Mouse (Mus musculus) C2C12 (cell line): ENCODE measurements around the gene Ly86. TPM values are rescaled to one million over a fixed set of nuclear protein-coding genes. Genes with fewer than 3 reads are reported as not detected.
A peak's percentile ranks its signal among the peaks of the same experiment; 100 is the strongest.

ENCODE experiments used
- H3K27me3 ChIP-seq: one replicate; pipeline ENCODE4 v1.6.1; 2011; ENCODE audit not compliant: control insufficient read depth, insufficient read depth, insufficient read length
- H3K36me3 ChIP-seq: one replicate; pipeline ENCODE4 v1.6.1; 2011; ENCODE audit not compliant: control insufficient read depth, insufficient read depth
- H3K4me3 ChIP-seq: one replicate; pipeline ENCODE4 v1.5.1; 2011; ENCODE audit warnings: mild to moderate bottlenecking, control low read depth; ENCODE audit not compliant: poor library complexity, insufficient read depth, severe bottlenecking
- H3K79me2 ChIP-seq: one replicate; pipeline ENCODE4 v1.6.1; 2011; ENCODE audit not compliant: control insufficient read depth, insufficient read depth
- H3K79me3 ChIP-seq: one replicate; pipeline ENCODE4 v1.6.1; 2011; ENCODE audit warnings: low read depth, control low read depth
- H3ac ChIP-seq: one replicate; pipeline ENCODE3; 2011; ENCODE audit warnings: low read depth; ENCODE audit not compliant: control insufficient read depth, insufficient read length
- CEBPB ChIP-seq: IDR thresholded peaks from one replicate; pipeline ENCODE4 v1.6.1; 2011; ENCODE audit warnings: low read depth, mild to moderate bottlenecking, control low read depth, moderate library complexity
- CTCF ChIP-seq: IDR thresholded peaks from one replicate; pipeline ENCODE4 v1.5.1; 2011; ENCODE audit not compliant: control insufficient read depth, insufficient read depth, insufficient read length
- FOSL1 ChIP-seq: IDR thresholded peaks from one replicate; pipeline ENCODE4 v1.8.0; 2011; ENCODE audit warnings: mild to moderate bottlenecking, low read length; ENCODE audit not compliant: poor library complexity, insufficient read depth, severe bottlenecking
- MAX ChIP-seq: IDR thresholded peaks from one replicate; pipeline ENCODE4 v1.6.1; 2011; ENCODE audit warnings: mild to moderate bottlenecking, control low read depth
- MYOD1 ChIP-seq: IDR thresholded peaks from one replicate; pipeline ENCODE4 v1.6.1; 2011; ENCODE audit warnings: low read depth; ENCODE audit not compliant: control insufficient read depth, insufficient read length
- MYOG ChIP-seq: IDR thresholded peaks from one replicate; pipeline ENCODE4 v1.6.1; 2011; ENCODE audit not compliant: control insufficient read depth, insufficient read length; ENCODE audit errors: extremely low read depth
- USF1 ChIP-seq: IDR thresholded peaks from one replicate; pipeline ENCODE4 v1.6.1; 2011; ENCODE audit warnings: low read depth, mild to moderate bottlenecking, control low read depth, moderate library complexity
- polyA plus RNA-seq: library from polyadenylated mRNA; unstranded; fragments of >200 nt; fragmentation: generic; extraction: Trizol; gene quantifications from one replicate; pipeline ENCODE4 v1.2.1, GENCODE M21; 2012; ENCODE audit warnings: missing spikeins

Gene Ly86
- polyA plus RNA-seq, 1 experiment, result not detected

GRCm38 (mm10) chr13:37453203-37453602 lies 108.2 kb downstream of the Ly86 start:
- no peaks in the 10 kb centered on the region for H3K79me3 ChIP-seq
- H3K4me3 ChIP-seq, result no peak overlapping the region
- H3K27me3 ChIP-seq, result no peaks in the 10 kb centered on the region
- H3ac ChIP-seq, result no peak overlapping the region
- TF ChIP-seq CTCF (peak; percentile 76), MAX (peak; percentile 56), MYOG (no peak)
- H3K36me3 ChIP-seq, result no peaks in the 10 kb centered on the region
- H3K79me2 ChIP-seq, result no peaks in the 10 kb centered on the region

GRCm38 (mm10) chr13:37454356-37454755 lies 109.3 kb downstream of the Ly86 start:
- Histone ChIP-seq H3K36me3 (no peaks in the 10 kb centered on the region), H3K79me3 (no peaks in the 10 kb centered on the region), H3K4me3 (no peak overlapping the region), H3K27me3 (no peaks in the 10 kb centered on the region), H3K79me2 (no peaks in the 10 kb centered on the region), H3ac (no peak overlapping the region)
- no peak for TF ChIP-seq USF1
- TF ChIP-seq FOSL1, result no peak
- no peak for TF ChIP-seq MYOG
- no peak for TF ChIP-seq MYOD1
- no peak for TF ChIP-seq CEBPB
- TF ChIP-seq MAX, result no peak
- no peak for TF ChIP-seq CTCF

- Histone ChIP-seq H3ac (no peak overlapping the region), H3K4me3 (no peak overlapping the region), H3K36me3 (no peaks in the 10 kb centered on the region), H3K79me3 (no peaks in the 10 kb centered on the region), H3K27me3 (no peaks in the 10 kb centered on the region), H3K79me2 (no peaks in the 10 kb centered on the region)
- TF ChIP-seq MYOG, result no peak
Measured at GRCm38 (mm10) chr13:37455561-37455960, 110.6 kb downstream of the Ly86 start.

- Histone ChIP-seq H3K79me2 (no peaks in the 10 kb centered on the region), H3ac (no peak overlapping the region), H3K4me3 (no peak overlapping the region), H3K36me3 (no peaks in the 10 kb centered on the region), H3K27me3 (no peaks in the 10 kb centered on the region), H3K79me3 (no peaks in the 10 kb centered on the region)
- no peak for TF ChIP-seq FOSL1
- TF ChIP-seq MAX, result no peak
- TF ChIP-seq CTCF, result no peak
- TF ChIP-seq MYOG, result no peak
- no peak for TF ChIP-seq MYOD1
- no peak for TF ChIP-seq USF1
- no peak for TF ChIP-seq CEBPB
Measured at GRCm38 (mm10) chr13:37457007-37457827, 112.2 kb downstream of the Ly86 start.

GRCm38 (mm10) chr13:37458557-37458956 lies 113.5 kb downstream of the Ly86 start:
- Histone ChIP-seq H3ac (no peak overlapping the region), H3K36me3 (no peaks in the 10 kb centered on the region), H3K79me3 (no peaks in the 10 kb centered on the region), H3K79me2 (no peaks in the 10 kb centered on the region), H3K4me3 (no peak overlapping the region), H3K27me3 (no peaks in the 10 kb centered on the region)
- no peak for TF ChIP-seq MYOG
- no peak for TF ChIP-seq MAX
- TF ChIP-seq CTCF, result no peak
- no peak for TF ChIP-seq MYOD1
- TF ChIP-seq FOSL1, result no peak
- no peak for TF ChIP-seq USF1
- TF ChIP-seq CEBPB, result no peak

GRCm38 (mm10) chr13:37459022-37459421 lies 114.0 kb downstream of the Ly86 start:
- Histone ChIP-seq H3ac (no peak overlapping the region), H3K27me3 (no peaks in the 10 kb centered on the region), H3K36me3 (no peaks in the 10 kb centered on the region), H3K4me3 (no peak overlapping the region), H3K79me3 (no peaks in the 10 kb centered on the region), H3K79me2 (no peaks in the 10 kb centered on the region)
- no peak for TF ChIP-seq MYOD1
- TF ChIP-seq CTCF, result no peak
- no peak for TF ChIP-seq MAX
- TF ChIP-seq USF1, result no peak
- no peak for TF ChIP-seq MYOG
- no peak for TF ChIP-seq FOSL1
- TF ChIP-seq CEBPB, result no peak
